Mouse (Mus musculus) stomach, postnatal 0 days (tissue): ENCODE measurements at regions not wholly inside any gene's neighbourhood (a gene's known extent, or its start where the extent isn't known, plus 50 kb on each side); places are given as distances from the start of the nearest gene placed in this dataset.

Source experiments
- CTCF ChIP-seq: IDR thresholded peaks from 2 replicates; pipeline ENCODE4 v1.5.1; 2016; ENCODE audit warnings: antibody characterized with exemption, low read depth, mild to moderate bottlenecking, moderate library complexity
- EP300 ChIP-seq: optimal IDR thresholded peaks from 2 replicates; pipeline ENCODE3; 2016; ENCODE audit warnings: antibody characterized with exemption

- TF ChIP-seq CTCF (no peak), EP300 (no peak)
These were observed 143.7 kb downstream of the Ptpn20 start for GRCm38 (mm10) chr14:33732698-33733097.
